Mouse (Mus musculus) layer of hippocampus, adult 2 months (tissue): ENCODE results near the gene Hoxa9. TPM values are rescaled to one million over a fixed set of nuclear protein-coding genes. Genes with fewer than 3 reads are reported as not detected.

ENCODE experiments used
- DNase-seq, 2 experiments: peaks; one replicate each; pipeline ENCODE4 v3.0.0; 2022; ENCODE audit warnings: low spot score in 2 of 2
- H3K27ac ChIP-seq: fragments of 200-600 bp; 2 replicates; pipeline ENCODE4 v1.8.1; 2022
- H3K4me3 ChIP-seq: fragments of 200-600 bp; 2 replicates; pipeline ENCODE4 v1.8.1; 2022; ENCODE audit warnings: mild to moderate bottlenecking
- CTCF ChIP-seq: fragments of 200-600 bp; conservative IDR thresholded peaks from 2 replicates; pipeline ENCODE4 v1.8.1; 2022; ENCODE audit warnings: antibody characterized with exemption, mild to moderate bottlenecking, moderate library complexity
- total RNA-seq, 2 experiments: library from RNA; stranded (reverse); gene quantifications; 2 replicates each; pipeline ENCODE4 v1.2.3; 2021

The Hoxa9 gene
- total RNA-seq, 2 experiments from 2014 or later: not detected

- no peak for TF ChIP-seq CTCF
- no peak overlapping the region for H3K27ac ChIP-seq
- no peak overlapping the region for H3K4me3 ChIP-seq
- no peak for DNase-seq
Observed at GRCm38 (mm10) chr6:52253511-52254500, 22.9 kb upstream of the Hoxa9 start.

- Histone ChIP-seq H3K4me3 (no peak overlapping the region), H3K27ac (no peak overlapping the region)
- TF ChIP-seq CTCF: no peak
- DNase-seq: no peak
Observed at GRCm38 (mm10) chr6:52252775-52253376, 22.0 kb upstream of the Hoxa9 start.

GRCm38 (mm10) chr6:52252016-52252774, 21.3 kb upstream of the Hoxa9 start:
- Histone ChIP-seq H3K4me3 (no peak overlapping the region), H3K27ac (no peak overlapping the region)
- TF ChIP-seq CTCF: no peak
- no peak for DNase-seq

GRCm38 (mm10) chr6:52251177-52251879, 20.4 kb upstream of the Hoxa9 start:
- no peak for DNase-seq
- no peak overlapping the region for H3K27ac ChIP-seq
- H3K4me3 ChIP-seq: no peak overlapping the region
- TF ChIP-seq CTCF: no peak

- DNase-seq: no peak
- Histone ChIP-seq H3K4me3 (no peak overlapping the region), H3K27ac (no peak overlapping the region)
- no peak for TF ChIP-seq CTCF
Observed at GRCm38 (mm10) chr6:52249826-52250225, 18.9 kb upstream of the Hoxa9 start.

GRCm38 (mm10) chr6:52249415-52249738, 18.5 kb upstream of the Hoxa9 start:
- Histone ChIP-seq H3K27ac (no peak overlapping the region), H3K4me3 (no peak overlapping the region)
- no peak for TF ChIP-seq CTCF
- no peak for DNase-seq

- no peak for TF ChIP-seq CTCF
- Histone ChIP-seq H3K4me3 (no peak overlapping the region), H3K27ac (no peak overlapping the region)
- no peak for DNase-seq
Observed at GRCm38 (mm10) chr6:52248638-52249414, 17.9 kb upstream of the Hoxa9 start.

GRCm38 (mm10) chr6:52247766-52248637, 17.1 kb upstream of the Hoxa9 start:
- H3K4me3 ChIP-seq: no peak overlapping the region
- TF ChIP-seq CTCF: no peak
- no peak overlapping the region for H3K27ac ChIP-seq
- no peak for DNase-seq

- no peak overlapping the region for H3K27ac ChIP-seq
- no peak overlapping the region for H3K4me3 ChIP-seq
- no peak for TF ChIP-seq CTCF
- DNase-seq: no peak
Observed at GRCm38 (mm10) chr6:52246916-52247315, 16.0 kb upstream of the Hoxa9 start.

GRCm38 (mm10) chr6:52246403-52246803, 15.5 kb upstream of the Hoxa9 start:
- no peak for DNase-seq
- H3K27ac ChIP-seq: no peak overlapping the region
- no peak overlapping the region for H3K4me3 ChIP-seq
- no peak for TF ChIP-seq CTCF

GRCm38 (mm10) chr6:52245757-52246142, 14.9 kb upstream of the Hoxa9 start, which contains the start of gene Hoxa11:
TSS of gene Hoxa11 (minus strand) at chr6:52245810.
- H3K4me3 ChIP-seq: no peak within 1 kb of the TSS
- DNase-seq: no peak
- no peak for TF ChIP-seq CTCF
- no peak within 1 kb of the TSS for H3K27ac ChIP-seq
